11 mouse cellular contexts compared by ENCODE assay signal in the genomic region with DNA sequence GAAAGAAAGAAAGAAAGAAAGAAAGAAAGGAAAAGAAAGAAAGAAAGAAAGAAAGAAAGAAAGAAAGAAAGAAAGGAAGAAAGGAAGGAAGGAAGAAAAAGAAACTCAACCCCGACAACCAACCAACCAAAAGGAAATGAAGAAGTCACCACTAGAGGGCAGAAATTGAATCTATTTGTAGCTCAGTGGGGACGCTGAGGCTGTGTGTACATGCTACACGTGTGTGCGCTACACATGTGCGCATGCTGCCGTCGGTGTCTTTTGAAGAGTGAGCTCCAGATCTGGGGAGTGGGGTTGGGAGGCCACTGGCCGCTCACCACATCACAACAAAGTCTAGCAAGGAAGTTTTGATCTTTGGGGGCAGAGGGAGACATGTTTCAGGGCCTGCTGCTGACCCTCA. TPM values are rescaled to one million over a fixed set of nuclear protein-coding genes. Genes with fewer than 3 reads are reported as not detected.
DNase-seq lines count a peak whose midpoint lies in the region; ATAC-seq and TF ChIP-seq lines count a peak whose summit lies in the region.
"Had no signal": no experiment of that assay in that cellular context is flagged by ENCODE, and none has a peak within 500 bp of the region (broad histone marks: within the 10 kb centered on the region; RNA-seq: fewer than 3 reads in every experiment).

No protein-coding gene starts in this region.

- 65% methylated on average over 8 of the region's 8 CpGs for WGBS in heart, adult 2 months

- no peak for DNase-seq in heart, adult 2 months
- DNase-seq in heart, postnatal 4 days = no peak
- peak; percentile 85 for DNase-seq in thymus, postnatal 0 days (ENCODE audit: low spot score)
- no peak for DNase-seq in thymus, adult 18-20 months
- no peak for DNase-seq in layer of hippocampus, postnatal 36 days
- no peak for DNase-seq in ovary, postnatal 14 days (ENCODE audit: low spot score)
- no peak for DNase-seq in cerebellum, postnatal 25 days
- DNase-seq: kidney, adult 11 months had no signal

- ATAC-seq in inflammation-experienced regulatory T-cells, adult 6 months = peak; percentile 48

- TF ChIP-seq CTCF in heart, adult 2 months (IDR thresholded peaks at IDR 0.05) = peak; percentile 72

- H3K27me3 ChIP-seq in heart, adult 2 months (ENCODE audit: control insufficient read depth, insufficient read depth, low read length) = no peaks in the 10 kb centered on the region

- intact Hi-C loops in heart, adult 2 months (cut with DNase I) = no loop called here

- no peak overlapping the region for H3K27ac ChIP-seq in heart, adult 2 months
- H3K27ac ChIP-seq: forebrain, embryonic 12.5 days; macrophage had no signal

- H3K79me2 ChIP-seq in heart, adult 2 months (replicated peaks; ENCODE audit: control insufficient read depth, insufficient read depth, low read length) = no peaks in the 10 kb centered on the region

- H3K36me3 ChIP-seq in heart, adult 2 months (ENCODE audit: control insufficient read depth, insufficient read depth, low read length) = no peaks in the 10 kb centered on the region
- H3K36me3 ChIP-seq: forebrain, embryonic 12.5 days had no signal

- no peak for TF ChIP-seq EP300 in heart, adult 2 months (IDR thresholded peaks at IDR 0.05; ENCODE audit: insufficient read depth, low read depth, low read length)

- H3K4me1 ChIP-seq in heart, adult 2 months (ENCODE audit: control insufficient read depth, insufficient read depth, low read length) = peaks cover 14% of the 10 kb centered on the region

- TF ChIP-seq POLR2A in heart, adult 2 months (IDR thresholded peaks at IDR 0.05; ENCODE audit: insufficient read depth, low read depth, low read length) = no peak

- H3K9ac ChIP-seq in heart, adult 2 months (ENCODE audit: low read depth, low read length) = no peak overlapping the region
- H3K9ac ChIP-seq: forebrain, embryonic 12.5 days had no signal

- no peak overlapping the region for H3K4me3 ChIP-seq in heart, adult 2 months
- H3K4me3 ChIP-seq: forebrain, embryonic 12.5 days had no signal

RNA-seq across cellular contexts. Expression of a gene that starts 38.9 kb away (rescaled TPM):
- 10 to 100 TPM; 36.9 to 86.4 TPM for total RNA-seq in heart, adult 2 months (2021)
- 97.6 and 161 TPM in 2 replicates for polyA plus RNA-seq in heart, adult 2 months (2012; rRNA removed)
- 100 to 1,000 TPM; 165 to 183 TPM for total RNA-seq in heart, postnatal 4 days (2021)
- 14.5 and 16.7 TPM in 2 replicates for polyA plus RNA-seq in thymus, postnatal 0 days (2015; fragmentation: Nextera tagmentation; extraction: Ambion mirVana)
- 1 to 10 TPM in 2 of 3 experiments, under 1 TPM in 1; 0.45 to 2.2 (median 1.6) TPM for polyA plus RNA-seq in inflammation-experienced regulatory T-cells, adult 6 months (2017; shearing (Covaris generic))
- 1 to 10 TPM; 5.6 to 7.8 TPM for total RNA-seq in layer of hippocampus, postnatal 36 days (2021)

Comparison
In these comparisons a context has a peak if more than half of its experiments do, and no peak if none do; other contexts are left out.
1. RNA of a gene that starts 38.9 kb away (total RNA-seq): 165 to 183 TPM in heart, postnatal 4 days and 36.9 to 86.4 TPM in heart, adult 2 months; 5.6 to 7.8 TPM in layer of hippocampus, postnatal 36 days; every median in the first group is over 4 times any median in the second.